Mouse (Mus musculus): Measurements from ENCODE around the gene Relch. TPM values are rescaled to one million over a fixed set of nuclear protein-coding genes. Genes with fewer than 3 reads are reported as not detected.

Gene Relch
- polyA plus RNA-seq, 2 experiments: 22.9 to 24.3 TPM

- ATAC-seq (ENCODE audit: low FRiP score, low read depth): no peak
Observed at GRCm38 (mm10) chr1:105739493-105739892, 75.8 kb downstream of the Relch start.

GRCm38 (mm10) chr1:105742481-105742880, 78.8 kb downstream of the Relch start:
- 87% methylated on average over 1 of the region's 1 CpGs for WGBS
- no peak overlapping the region for H3K4me2 ChIP-seq (replicated peaks; ENCODE audit: low read depth, low read length, severe bottlenecking)
- H3K9ac ChIP-seq (ENCODE audit: low read depth, low read length, severe bottlenecking): no peak overlapping the region
- TF ChIP-seq POLR2A (IDR thresholded peaks at IDR 0.05; ENCODE audit: borderline replicate concordance, extremely low read depth, insufficient read depth, insufficient read length): no peak
- DNase-seq (ENCODE audit: low spot score) (no peak), ATAC-seq (ENCODE audit: low FRiP score, low read depth) (no peak)
- H3K36me3 ChIP-seq (ENCODE audit: control insufficient read depth, insufficient read depth, low read length): peaks cover 41% of the 10 kb centered on the region
- no peak overlapping the region for H3K27ac ChIP-seq (replicated peaks; ENCODE audit: low read depth, low read length)
- H3K27me3 ChIP-seq (ENCODE audit: control insufficient read depth, insufficient read depth, low read length): no peaks in the 10 kb centered on the region
- H3K9me3 ChIP-seq (ENCODE audit: control insufficient read depth, low read length): no peaks in the 10 kb centered on the region
- no peaks in the 10 kb centered on the region for H3K4me1 ChIP-seq (ENCODE audit: control insufficient read depth, insufficient read depth, low read length)
- H3K4me3 ChIP-seq (replicated peaks; ENCODE audit: low read length): no peak overlapping the region

More at GRCm38 (mm10) chr1:105739493-105739892, 75.8 kb downstream of the Relch start:
- TF ChIP-seq POLR2A (IDR thresholded peaks at IDR 0.05; ENCODE audit: borderline replicate concordance, extremely low read depth, insufficient read depth, insufficient read length): no peak
- H3K4me2 ChIP-seq (replicated peaks; ENCODE audit: low read depth, low read length, severe bottlenecking): no peak overlapping the region
- no peak overlapping the region for H3K4me3 ChIP-seq (replicated peaks; ENCODE audit: low read length)
- H3K9me3 ChIP-seq (ENCODE audit: control insufficient read depth, low read length): no peaks in the 10 kb centered on the region
- no peak overlapping the region for H3K27ac ChIP-seq (replicated peaks; ENCODE audit: low read depth, low read length)
- no peak for DNase-seq (ENCODE audit: low spot score)
- H3K9ac ChIP-seq (ENCODE audit: low read depth, low read length, severe bottlenecking): no peak overlapping the region
- no peaks in the 10 kb centered on the region for H3K4me1 ChIP-seq (ENCODE audit: control insufficient read depth, insufficient read depth, low read length)
- H3K27me3 ChIP-seq (ENCODE audit: control insufficient read depth, insufficient read depth, low read length): no peaks in the 10 kb centered on the region
- peaks cover 38% of the 10 kb centered on the region for H3K36me3 ChIP-seq (ENCODE audit: control insufficient read depth, insufficient read depth, low read length)

GRCm38 (mm10) chr1:105746444-105746843, 82.8 kb downstream of the Relch start:
- 84% methylated on average over 1 of the region's 1 CpGs for WGBS
- no peak for TF ChIP-seq POLR2A (IDR thresholded peaks at IDR 0.05; ENCODE audit: borderline replicate concordance, extremely low read depth, insufficient read depth, insufficient read length)
- Histone ChIP-seq H3K4me3 (replicated peaks; ENCODE audit: low read length) (no peak overlapping the region), H3K4me1 (ENCODE audit: control insufficient read depth, insufficient read depth, low read length) (no peaks in the 10 kb centered on the region), H3K36me3 (ENCODE audit: control insufficient read depth, insufficient read depth, low read length) (peaks cover 51% of the 10 kb centered on the region), H3K27ac (replicated peaks; ENCODE audit: low read depth, low read length) (no peak overlapping the region), H3K9ac (ENCODE audit: low read depth, low read length, severe bottlenecking) (no peak overlapping the region), H3K27me3 (ENCODE audit: control insufficient read depth, insufficient read depth, low read length) (no peaks in the 10 kb centered on the region), H3K4me2 (replicated peaks; ENCODE audit: low read depth, low read length, severe bottlenecking) (no peak overlapping the region), H3K9me3 (ENCODE audit: control insufficient read depth, low read length) (no peaks in the 10 kb centered on the region)
- DNase-seq (ENCODE audit: low spot score) (no peak), ATAC-seq (ENCODE audit: low FRiP score, low read depth) (no peak)

- TF ChIP-seq POLR2A (IDR thresholded peaks at IDR 0.05; ENCODE audit: borderline replicate concordance, extremely low read depth, insufficient read depth, insufficient read length): no peak
- H3K9me3 ChIP-seq (ENCODE audit: control insufficient read depth, low read length): no peaks in the 10 kb centered on the region
- no peaks in the 10 kb centered on the region for H3K27me3 ChIP-seq (ENCODE audit: control insufficient read depth, insufficient read depth, low read length)
- no peak overlapping the region for H3K27ac ChIP-seq (replicated peaks; ENCODE audit: low read depth, low read length)
- H3K4me1 ChIP-seq (ENCODE audit: control insufficient read depth, insufficient read depth, low read length): no peaks in the 10 kb centered on the region
- 88% methylated on average over 5 of the region's 5 CpGs for WGBS
- no peak overlapping the region for H3K4me3 ChIP-seq (replicated peaks; ENCODE audit: low read length)
- H3K4me2 ChIP-seq (replicated peaks; ENCODE audit: low read depth, low read length, severe bottlenecking): no peak overlapping the region
- H3K9ac ChIP-seq (ENCODE audit: low read depth, low read length, severe bottlenecking): no peak overlapping the region
- H3K36me3 ChIP-seq (ENCODE audit: control insufficient read depth, insufficient read depth, low read length): peaks cover 49% of the 10 kb centered on the region
- ATAC-seq (ENCODE audit: low FRiP score, low read depth) (no peak), DNase-seq (ENCODE audit: low spot score) (no peak)
Observed at GRCm38 (mm10) chr1:105746858-105747596, 83.4 kb downstream of the Relch start.

- no peak for ATAC-seq (ENCODE audit: low FRiP score, low read depth)
- no peaks in the 10 kb centered on the region for H3K9me3 ChIP-seq (ENCODE audit: control insufficient read depth, low read length)
- no peak for DNase-seq (ENCODE audit: low spot score)
- no peak overlapping the region for H3K27ac ChIP-seq (replicated peaks; ENCODE audit: low read depth, low read length)
- TF ChIP-seq POLR2A (IDR thresholded peaks at IDR 0.05; ENCODE audit: borderline replicate concordance, extremely low read depth, insufficient read depth, insufficient read length): no peak
- H3K27me3 ChIP-seq (ENCODE audit: control insufficient read depth, insufficient read depth, low read length): no peaks in the 10 kb centered on the region
- H3K4me1 ChIP-seq (ENCODE audit: control insufficient read depth, insufficient read depth, low read length): no peaks in the 10 kb centered on the region
- no peak overlapping the region for H3K4me2 ChIP-seq (replicated peaks; ENCODE audit: low read depth, low read length, severe bottlenecking)
- H3K9ac ChIP-seq (ENCODE audit: low read depth, low read length, severe bottlenecking): no peak overlapping the region
- H3K4me3 ChIP-seq (replicated peaks; ENCODE audit: low read length): no peak overlapping the region
- WGBS: 94% methylated on average over 4 of the region's 4 CpGs
- peaks cover 41% of the 10 kb centered on the region for H3K36me3 ChIP-seq (ENCODE audit: control insufficient read depth, insufficient read depth, low read length)
Observed at GRCm38 (mm10) chr1:105748091-105748799, 84.6 kb downstream of the Relch start.

Measured in limb, embryonic 14.5 days (tissue).